Mouse (Mus musculus) liver, embryonic 11.5 days (tissue): ENCODE measurements around the gene H2-T3. TPM values are rescaled to one million over a fixed set of nuclear protein-coding genes. Genes with fewer than 3 reads are reported as not detected.
"Not testable (repeated sequence)": the region's sequence is repeated elsewhere in the genome, so short reads cannot be mapped to it uniquely, and the experiment has no call there.

ENCODE experiments used
- ATAC-seq: fragments of 200-750 bp; cut with Nextera tagmentation; replicated peaks from 2 replicates; pipeline ENCODE4 v1.8.0; 2017; ENCODE audit warnings: moderate number of reproducible peaks, mild to moderate bottlenecking, moderate TSS enrichment, moderate library complexity; ENCODE audit not compliant: low FRiP score
- DNase-seq: peaks from one replicate; pipeline ENCODE4 v3.0.0-alpha.2; 2017; ENCODE audit warnings: low spot score
- H3K27ac ChIP-seq: fragments of 300-500 bp; sonication (generic); 2 replicates; pipeline ENCODE4 v1.5.1; 2014; ENCODE audit warnings: mild to moderate bottlenecking, low read depth, low read length, control low read depth
- H3K27me3 ChIP-seq: fragments of 300-500 bp; sonication (generic); replicated peaks from 2 replicates; pipeline ENCODE4 v1.6.1; 2014; ENCODE audit warnings: low read length, mixed read lengths; ENCODE audit not compliant: control insufficient read depth, insufficient read depth
- H3K36me3 ChIP-seq: fragments of 300-500 bp; sonication (generic); 2 replicates; pipeline ENCODE4 v1.6.1; 2014; ENCODE audit warnings: mild to moderate bottlenecking, low read length, moderate library complexity, mixed read lengths; ENCODE audit not compliant: control insufficient read depth, insufficient read depth
- H3K4me1 ChIP-seq: fragments of 300-500 bp; sonication (generic); replicated peaks from 2 replicates; pipeline ENCODE4 v1.6.1; 2014; ENCODE audit warnings: low read length, mixed read lengths; ENCODE audit not compliant: control insufficient read depth, insufficient read depth
- H3K4me2 ChIP-seq: fragments of 300-500 bp; sonication (generic); 2 replicates; pipeline ENCODE4 v1.6.1; 2014; ENCODE audit warnings: mild to moderate bottlenecking, control low read depth, moderate library complexity
- H3K4me3 ChIP-seq: fragments of 300-500 bp; sonication (generic); 2 replicates; pipeline ENCODE4 v1.5.1; 2014; ENCODE audit warnings: low read depth, low read length, control low read depth
- H3K9ac ChIP-seq: fragments of 300-500 bp; sonication (generic); 2 replicates; pipeline ENCODE4 v1.6.1; 2014; ENCODE audit warnings: low read depth, low read length, control low read depth
- H3K9me3 ChIP-seq: fragments of 300-500 bp; sonication (generic); 2 replicates; pipeline ENCODE4 v1.6.1; 2016; ENCODE audit warnings: low read length, inconsistent platforms, mixed read lengths; ENCODE audit not compliant: control insufficient read depth
- WGBS: fragments of 180-500 bp; shearing (Covaris S2); extraction: QIAGEN DNeasy Blood & Tissue Kit; methylation state at CpG from one replicate; pipeline ENCODE4 v1.1.7; 2014; 5-methylcytosine and 5-hydroxymethylcytosine counted together
- polyA plus RNA-seq: library from polyadenylated mRNA; unstranded; fragments of >200 nt; fragmentation: Nextera tagmentation; extraction: Ambion mirVana; gene quantifications from 2 replicates; pipeline ENCODE4 v1.2.1, GENCODE M21; 2014

H2-T3 gene
- polyA plus RNA-seq, result not detected in 2 replicates

GRCm38 (mm10) chr17:36190169-36190507 is at the start of gene H2-T3:
TSS of gene H2-T3 (minus strand) at chr17:36190287.
- Histone ChIP-seq H3K4me3 (no peak within 1 kb of the TSS), H3K4me1 (no peaks in the 10 kb centered on the region), H3K4me2 (no peak within 1 kb of the TSS), H3K9me3 (no peaks in the 10 kb centered on the region), H3K27ac (no peak within 1 kb of the TSS), H3K9ac (no peak within 1 kb of the TSS), H3K27me3 (peaks cover 28% of the 10 kb centered on the region), H3K36me3 (no peaks in the 10 kb centered on the region)
- DNase-seq (no peak), ATAC-seq (no peak)
- 64% methylated on average over 2 of the region's 2 CpGs for WGBS

- H3K4me1 ChIP-seq, result no peaks in the 10 kb centered on the region
- ATAC-seq (no peak), DNase-seq (no peak)
- peaks cover 53% of the 10 kb centered on the region for H3K27me3 ChIP-seq
- H3K9ac ChIP-seq, result no peak overlapping the region
- peak overlapping the region; percentile 28 for H3K4me3 ChIP-seq
- peak overlapping the region; percentile 56 for H3K4me2 ChIP-seq
- WGBS, result 4% methylated on average over 27 of the region's 27 CpGs
- no peak overlapping the region for H3K27ac ChIP-seq
- no peaks in the 10 kb centered on the region for H3K9me3 ChIP-seq
- H3K36me3 ChIP-seq, result no peaks in the 10 kb centered on the region
These were observed 47.3 kb upstream of the H2-T3 start for GRCm38 (mm10) chr17:36237321-36237921.

- not testable (repeated sequence) for H3K4me3 ChIP-seq, H3K4me1 ChIP-seq, DNase-seq, ATAC-seq, H3K4me2 ChIP-seq, H3K27ac ChIP-seq, H3K36me3 ChIP-seq, H3K9me3 ChIP-seq, H3K9ac ChIP-seq
- 12% methylated on average over 8 of the region's 9 CpGs for WGBS
- peaks cover 48% of the 10 kb centered on the region for H3K27me3 ChIP-seq
These were observed 45.2 kb upstream of the H2-T3 start for GRCm38 (mm10) chr17:36235300-36235699.

- 64% methylated on average over 5 of the region's 5 CpGs for WGBS
- no peaks in the 10 kb centered on the region for H3K36me3 ChIP-seq
- DNase-seq (no peak), ATAC-seq (no peak)
- no peak overlapping the region for H3K4me2 ChIP-seq
- H3K27me3 ChIP-seq, result peaks cover 58% of the 10 kb centered on the region
- no peak overlapping the region for H3K27ac ChIP-seq
- H3K9ac ChIP-seq, result no peak overlapping the region
- no peaks in the 10 kb centered on the region for H3K9me3 ChIP-seq
- no peak overlapping the region for H3K4me3 ChIP-seq
- no peaks in the 10 kb centered on the region for H3K4me1 ChIP-seq
These were observed 43.5 kb upstream of the H2-T3 start for GRCm38 (mm10) chr17:36233572-36233971.

GRCm38 (mm10) chr17:36231318-36231717 is 41.2 kb upstream of the H2-T3 start:
- Histone ChIP-seq H3K27ac (no peak overlapping the region), H3K4me3 (no peak overlapping the region), H3K9ac (no peak overlapping the region), H3K9me3 (no peaks in the 10 kb centered on the region), H3K4me1 (no peaks in the 10 kb centered on the region), H3K27me3 (peaks cover 54% of the 10 kb centered on the region), H3K36me3 (no peaks in the 10 kb centered on the region), H3K4me2 (no peak overlapping the region)
- WGBS, result 4% methylated on average over 36 of the region's 36 CpGs
- peak; percentile 100 for DNase-seq
- ATAC-seq, result no peak

- DNase-seq (no peak), ATAC-seq (no peak)
- Histone ChIP-seq H3K4me1 (no peaks in the 10 kb centered on the region), H3K27ac (no peak overlapping the region), H3K4me3 (no peak overlapping the region), H3K27me3 (peaks cover 57% of the 10 kb centered on the region), H3K9me3 (no peaks in the 10 kb centered on the region), H3K9ac (no peak overlapping the region), H3K4me2 (no peak overlapping the region), H3K36me3 (no peaks in the 10 kb centered on the region)
- WGBS, result 5% methylated on average over 5 of the region's 5 CpGs
These were observed 39.0 kb upstream of the H2-T3 start for GRCm38 (mm10) chr17:36229046-36229445.

- Histone ChIP-seq H3K36me3 (no peaks in the 10 kb centered on the region), H3K9me3 (no peaks in the 10 kb centered on the region), H3K4me1 (no peaks in the 10 kb centered on the region), H3K4me3 (no peak overlapping the region), H3K27me3 (peaks cover 57% of the 10 kb centered on the region), H3K9ac (no peak overlapping the region), H3K4me2 (no peak overlapping the region), H3K27ac (no peak overlapping the region)
- ATAC-seq (no peak), DNase-seq (no peak)
- WGBS, result 21% methylated on average over 8 of the region's 8 CpGs
These were observed 36.8 kb upstream of the H2-T3 start for GRCm38 (mm10) chr17:36226921-36227320.

GRCm38 (mm10) chr17:36225231-36225824 is 35.2 kb upstream of the H2-T3 start:
- Histone ChIP-seq H3K4me3 (no peak overlapping the region), H3K27me3 (peaks cover 57% of the 10 kb centered on the region), H3K4me1 (no peaks in the 10 kb centered on the region), H3K27ac (no peak overlapping the region), H3K9me3 (no peaks in the 10 kb centered on the region), H3K9ac (no peak overlapping the region), H3K4me2 (no peak overlapping the region), H3K36me3 (no peaks in the 10 kb centered on the region)
- no peak for ATAC-seq
- no peak for DNase-seq
- 16% methylated on average over 9 of the region's 9 CpGs for WGBS

GRCm38 (mm10) chr17:36224451-36224850 is 34.4 kb upstream of the H2-T3 start:
- 45% methylated on average over 3 of the region's 3 CpGs for WGBS
- H3K27ac ChIP-seq, result no peak overlapping the region
- H3K9me3 ChIP-seq, result no peaks in the 10 kb centered on the region
- H3K27me3 ChIP-seq, result peaks cover 50% of the 10 kb centered on the region
- H3K4me1 ChIP-seq, result no peaks in the 10 kb centered on the region
- H3K4me2 ChIP-seq, result no peak overlapping the region
- DNase-seq (no peak), ATAC-seq (no peak)
- H3K9ac ChIP-seq, result no peak overlapping the region
- no peak overlapping the region for H3K4me3 ChIP-seq
- no peaks in the 10 kb centered on the region for H3K36me3 ChIP-seq
